Mouse (Mus musculus): ENCODE data around the gene Stxbp1. TPM values are rescaled to one million over a fixed set of nuclear protein-coding genes. Genes with fewer than 3 reads are reported as not detected.

The Stxbp1 gene
- polyA plus RNA-seq, 1 experiment from 2014 or later = 3.3 TPM

DNA sequence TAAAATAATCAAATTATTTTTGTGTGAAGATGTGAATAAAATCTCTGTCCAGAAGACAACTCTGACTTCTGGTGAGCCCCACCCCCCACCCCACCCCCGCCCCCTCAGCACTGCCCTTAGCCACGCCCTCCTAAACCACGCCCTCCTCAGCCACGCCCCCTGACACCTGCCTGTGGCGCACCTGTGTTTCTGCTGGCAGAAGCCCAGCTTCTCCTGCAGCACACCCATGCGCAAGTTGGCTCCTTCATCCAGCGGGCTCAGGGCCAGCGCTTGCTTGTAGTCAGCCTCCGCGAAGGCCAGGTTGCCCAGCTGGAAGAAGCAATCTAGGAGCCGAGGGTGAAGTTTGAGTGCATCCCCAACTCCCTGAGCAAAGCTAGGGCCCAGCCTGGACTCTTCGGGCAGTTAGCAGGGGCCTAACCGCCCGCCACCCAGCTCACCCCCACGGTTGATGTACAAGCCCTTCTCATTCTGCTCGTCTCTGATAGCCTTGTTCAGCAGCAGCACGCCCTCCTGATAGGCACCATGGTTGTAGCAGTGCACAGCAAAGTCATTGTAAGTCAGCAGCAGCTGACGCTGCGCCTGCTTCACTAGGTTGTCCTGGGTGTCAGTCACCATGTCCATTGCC is 78.3 kb downstream of the Stxbp1 start:
- Histone ChIP-seq H3K36me3 (no peaks in the 10 kb centered on the region), H3K4me1 (replicated peaks) (peaks cover 52% of the 10 kb centered on the region), H3K4me3 (replicated peaks) (no peak overlapping the region), H3K4me2 (peak overlapping the region; percentile 32), H3K9me3 (replicated peaks) (no peaks in the 10 kb centered on the region), H3K27ac (peak overlapping the region; percentile 70), H3K27me3 (no peaks in the 10 kb centered on the region), H3K9ac (no peak overlapping the region)
- 38% methylated on average over 19 of the region's 19 CpGs for WGBS (ENCODE audit: insufficient replicate concordance)
- DNase-seq = peak; percentile 52
- ATAC-seq (ENCODE audit: low read depth) = peak; percentile 85

DNA sequence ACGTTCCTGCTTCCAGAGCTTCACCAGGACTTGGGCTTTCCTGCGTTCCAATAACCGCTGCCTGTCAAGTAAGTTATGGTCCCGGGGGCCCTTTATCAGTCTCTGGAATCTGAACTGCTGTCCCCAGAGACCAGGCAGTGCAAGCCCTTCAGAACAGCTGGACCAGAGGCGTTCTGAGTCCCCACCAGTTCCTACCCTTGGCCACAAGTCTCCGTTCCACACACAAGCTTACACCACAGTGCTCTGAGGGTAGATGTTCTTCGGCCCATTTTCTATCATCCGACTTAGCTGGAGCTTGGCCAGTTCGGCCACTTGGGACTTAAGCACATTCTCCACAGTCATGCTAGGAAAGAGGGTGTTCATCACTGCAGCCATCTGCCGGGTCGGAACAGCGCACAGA is 79.8 kb downstream of the Stxbp1 start:
- H3K4me1 ChIP-seq (replicated peaks) = peaks cover 46% of the 10 kb centered on the region
- H3K4me3 ChIP-seq (replicated peaks) = no peak overlapping the region
- H3K4me2 ChIP-seq = no peak overlapping the region
- no peaks in the 10 kb centered on the region for H3K27me3 ChIP-seq
- peaks cover 5% of the 10 kb centered on the region for H3K36me3 ChIP-seq
- no peak overlapping the region for H3K9ac ChIP-seq
- WGBS (ENCODE audit: insufficient replicate concordance) = 65% methylated on average over 12 of the region's 12 CpGs
- ATAC-seq (ENCODE audit: low read depth) (no peak), DNase-seq (no peak)
- H3K9me3 ChIP-seq (replicated peaks) = no peaks in the 10 kb centered on the region
- H3K27ac ChIP-seq = no peak overlapping the region

DNA sequence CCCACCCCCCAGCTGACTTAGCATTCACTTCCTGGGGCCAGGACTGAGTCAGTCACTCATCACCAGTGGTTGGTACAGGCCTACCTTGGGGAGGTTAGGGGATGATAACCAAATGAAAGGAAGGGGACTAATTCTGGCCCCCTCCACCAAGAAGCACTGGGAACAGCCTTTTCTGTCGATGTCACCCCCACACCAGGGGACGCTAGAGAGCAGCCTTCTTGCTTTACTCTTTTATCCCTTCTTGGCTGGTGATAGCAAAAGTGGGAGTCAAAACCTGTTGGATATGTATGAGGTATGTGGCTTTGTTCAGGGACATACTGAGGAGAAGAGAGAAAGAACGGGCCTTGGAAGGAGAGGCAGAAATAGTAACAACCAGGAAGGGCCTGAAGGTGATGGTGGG is 83.7 kb downstream of the Stxbp1 start:
- H3K27me3 ChIP-seq = no peaks in the 10 kb centered on the region
- no peak overlapping the region for H3K4me3 ChIP-seq (replicated peaks)
- H3K9ac ChIP-seq = no peak overlapping the region
- H3K9me3 ChIP-seq (replicated peaks) = no peaks in the 10 kb centered on the region
- H3K36me3 ChIP-seq = peaks cover 28% of the 10 kb centered on the region
- no peak for ATAC-seq (ENCODE audit: low read depth)
- WGBS (ENCODE audit: insufficient replicate concordance) = 66% methylated on average over 3 of the region's 3 CpGs
- no peak overlapping the region for H3K4me2 ChIP-seq
- no peak overlapping the region for H3K27ac ChIP-seq
- peaks cover 25% of the 10 kb centered on the region for H3K4me1 ChIP-seq (replicated peaks)
- no peak for DNase-seq

DNA sequence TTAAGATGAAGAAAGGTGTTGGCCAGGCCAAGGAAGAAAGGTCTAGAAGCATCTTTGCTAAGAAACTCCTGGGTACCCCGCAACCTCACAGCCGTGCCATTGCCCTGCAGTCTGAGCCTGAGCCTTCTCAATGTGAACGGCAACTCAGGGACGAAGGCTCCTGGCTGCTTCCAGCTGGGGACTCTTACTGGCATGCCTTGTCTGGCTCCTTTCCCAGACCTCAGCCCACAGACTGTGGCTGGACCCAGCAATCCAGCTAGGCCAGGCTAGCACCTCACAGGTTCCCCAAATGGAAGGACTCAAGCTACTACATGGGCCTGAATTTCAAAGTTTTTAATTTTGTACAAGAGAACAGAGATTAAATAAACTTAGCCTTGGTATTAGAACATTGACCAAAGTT is 85.2 kb downstream of the Stxbp1 start:
- Histone ChIP-seq H3K9me3 (replicated peaks) (no peaks in the 10 kb centered on the region), H3K36me3 (peaks cover 28% of the 10 kb centered on the region), H3K27me3 (no peaks in the 10 kb centered on the region), H3K4me1 (replicated peaks) (peaks cover 22% of the 10 kb centered on the region), H3K9ac (no peak overlapping the region), H3K4me2 (no peak overlapping the region), H3K4me3 (replicated peaks) (no peak overlapping the region), H3K27ac (no peak overlapping the region)
- DNase-seq (no peak), ATAC-seq (ENCODE audit: low read depth) (no peak)
- WGBS (ENCODE audit: insufficient replicate concordance) = 94% methylated on average over 4 of the region's 4 CpGs

DNA sequence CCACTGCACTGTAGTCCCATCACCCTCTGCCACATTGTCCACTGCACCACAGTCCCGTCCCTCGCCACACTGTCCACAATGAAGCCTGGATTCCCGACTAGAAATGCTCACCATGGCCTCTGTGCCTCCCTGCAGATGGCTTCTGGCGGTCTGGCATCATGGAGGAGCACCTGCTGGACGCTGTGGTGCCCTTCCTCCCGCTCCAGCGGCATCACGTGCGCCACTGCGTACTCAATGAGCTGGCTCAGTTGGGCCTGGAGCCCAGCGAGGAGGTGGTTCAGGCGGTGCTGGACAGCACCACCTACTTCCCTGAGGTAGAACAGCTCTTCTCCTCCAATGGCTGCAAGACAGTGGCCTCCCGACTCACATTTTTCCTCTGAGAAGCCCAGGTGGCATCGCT is 85.7 kb downstream of the Stxbp1 start:
- H3K9me3 ChIP-seq (replicated peaks) = no peaks in the 10 kb centered on the region
- no peak overlapping the region for H3K27ac ChIP-seq
- H3K9ac ChIP-seq = no peak overlapping the region
- H3K4me3 ChIP-seq (replicated peaks) = no peak overlapping the region
- 80% methylated on average over 14 of the region's 14 CpGs for WGBS (ENCODE audit: insufficient replicate concordance)
- ATAC-seq (ENCODE audit: low read depth) (no peak), DNase-seq (no peak)
- H3K4me2 ChIP-seq = no peak overlapping the region
- H3K4me1 ChIP-seq (replicated peaks) = peaks cover 21% of the 10 kb centered on the region
- peaks cover 28% of the 10 kb centered on the region for H3K36me3 ChIP-seq
- H3K27me3 ChIP-seq = no peaks in the 10 kb centered on the region

DNA sequence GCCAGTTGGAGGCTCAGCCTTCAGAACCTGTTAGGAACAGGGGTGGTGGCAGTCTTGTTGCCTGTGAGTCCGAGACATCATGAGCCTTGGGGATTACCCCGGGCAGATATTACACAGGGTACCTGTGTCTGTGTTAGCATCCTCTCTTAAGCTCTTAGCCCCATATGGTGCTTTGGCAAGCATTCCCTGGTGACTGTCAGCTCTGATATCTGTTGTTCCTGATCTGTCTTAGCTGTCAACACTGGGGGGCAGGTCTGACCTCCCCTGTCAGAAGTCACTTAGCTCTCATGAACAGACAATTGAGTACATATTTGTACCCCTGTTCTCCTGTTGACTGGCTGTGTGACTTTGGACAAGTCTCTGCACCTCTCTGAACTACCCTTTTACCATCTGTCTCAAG is 88.0 kb downstream of the Stxbp1 start:
- Histone ChIP-seq H3K4me3 (replicated peaks) (no peak overlapping the region), H3K9me3 (replicated peaks) (no peaks in the 10 kb centered on the region), H3K27me3 (no peaks in the 10 kb centered on the region), H3K4me2 (no peak overlapping the region), H3K4me1 (replicated peaks) (peaks cover 21% of the 10 kb centered on the region), H3K9ac (no peak overlapping the region), H3K27ac (no peak overlapping the region), H3K36me3 (peaks cover 28% of the 10 kb centered on the region)
- 84% methylated on average over 2 of the region's 2 CpGs for WGBS (ENCODE audit: insufficient replicate concordance)
- no peak for ATAC-seq (ENCODE audit: low read depth)
- DNase-seq = no peak

DNA sequence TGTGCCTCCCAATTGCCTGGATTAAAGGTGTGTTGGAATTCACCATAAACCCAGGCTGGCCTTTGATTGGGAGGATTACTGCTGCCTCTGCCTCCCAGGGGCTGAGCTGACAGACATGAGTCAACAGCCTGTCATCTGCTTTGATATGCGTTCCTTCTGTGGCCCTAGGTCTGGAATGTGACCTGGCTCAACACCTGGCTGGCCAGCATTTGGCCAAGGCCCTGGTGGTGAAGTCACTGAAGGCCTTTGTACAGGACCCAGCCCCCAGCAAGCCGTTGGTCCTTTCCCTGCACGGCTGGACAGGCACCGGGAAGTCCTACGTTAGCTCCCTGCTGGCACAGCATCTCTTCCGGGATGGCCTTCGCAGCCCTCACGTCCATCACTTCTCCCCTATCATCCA is 88.5 kb downstream of the Stxbp1 start:
- ATAC-seq (ENCODE audit: low read depth) (no peak), DNase-seq (no peak)
- Histone ChIP-seq H3K4me3 (replicated peaks) (no peak overlapping the region), H3K36me3 (peaks cover 28% of the 10 kb centered on the region), H3K9me3 (replicated peaks) (no peaks in the 10 kb centered on the region), H3K9ac (no peak overlapping the region), H3K4me2 (no peak overlapping the region), H3K4me1 (replicated peaks) (peaks cover 21% of the 10 kb centered on the region), H3K27ac (no peak overlapping the region), H3K27me3 (no peaks in the 10 kb centered on the region)
- WGBS (ENCODE audit: insufficient replicate concordance) = 76% methylated on average over 8 of the region's 8 CpGs

DNA sequence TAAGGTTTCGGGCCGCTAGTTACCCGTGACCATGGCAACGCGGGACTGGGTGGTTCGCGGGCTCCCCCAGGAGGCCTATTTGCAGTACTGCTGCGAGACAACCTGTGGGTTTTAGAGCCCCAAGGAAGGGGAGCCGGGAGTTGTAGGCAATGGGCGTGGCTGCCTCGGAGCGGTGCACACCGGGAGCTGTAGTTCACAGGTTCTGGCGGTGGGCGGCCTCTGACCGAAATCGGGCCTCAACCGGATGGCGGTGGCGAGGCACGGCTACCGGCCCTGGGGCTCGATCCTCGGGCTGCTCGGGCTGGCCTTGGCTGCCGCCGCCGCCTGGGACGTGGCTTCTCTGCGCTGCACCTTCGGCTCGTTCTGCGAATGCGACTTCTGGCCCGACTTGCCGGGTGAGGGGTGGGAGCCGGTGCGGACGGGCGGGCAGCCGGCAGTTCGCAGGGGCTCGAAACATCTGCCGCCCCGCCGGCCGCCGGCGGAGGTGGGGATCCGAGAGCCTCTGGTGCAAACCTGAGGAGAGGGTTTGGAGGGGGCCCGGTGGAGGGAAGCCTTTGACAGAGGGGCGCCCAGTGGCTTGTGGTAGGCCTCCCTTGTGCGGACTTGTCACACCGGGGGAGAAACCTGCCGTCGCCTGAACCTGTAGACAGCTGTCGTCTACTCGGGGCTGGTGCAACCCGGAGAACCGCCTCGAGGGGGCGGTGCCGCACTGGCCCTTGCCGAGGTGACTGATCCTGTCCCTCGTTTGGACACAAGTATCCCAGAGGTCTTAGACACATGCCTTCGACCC is 89.8 kb downstream of the Stxbp1 start, which contains the start of gene Tor2a:
Gene Tor2a, plus strand, starts transcription at position 179 of the 790 bp plus-strand sequence.
- H3K4me2 ChIP-seq = peak within 1 kb of the TSS; percentile 90
- no peaks in the 10 kb centered on the region for H3K27me3 ChIP-seq
- under 1% methylated on average over 66 of the region's 66 CpGs for WGBS (ENCODE audit: insufficient replicate concordance)
- H3K36me3 ChIP-seq = peaks cover 27% of the 10 kb centered on the region
- H3K4me3 ChIP-seq (replicated peaks) = peak within 1 kb of the TSS; percentile 70
- peak within 1 kb of the TSS; percentile 87 for H3K9ac ChIP-seq
- DNase-seq (peak; percentile 96), ATAC-seq (ENCODE audit: low read depth) (peak; percentile 90)
- peaks cover 21% of the 10 kb centered on the region for H3K4me1 ChIP-seq (replicated peaks)
- no peaks in the 10 kb centered on the region for H3K9me3 ChIP-seq (replicated peaks)
- peak within 1 kb of the TSS; percentile 74 for H3K27ac ChIP-seq

DNA sequence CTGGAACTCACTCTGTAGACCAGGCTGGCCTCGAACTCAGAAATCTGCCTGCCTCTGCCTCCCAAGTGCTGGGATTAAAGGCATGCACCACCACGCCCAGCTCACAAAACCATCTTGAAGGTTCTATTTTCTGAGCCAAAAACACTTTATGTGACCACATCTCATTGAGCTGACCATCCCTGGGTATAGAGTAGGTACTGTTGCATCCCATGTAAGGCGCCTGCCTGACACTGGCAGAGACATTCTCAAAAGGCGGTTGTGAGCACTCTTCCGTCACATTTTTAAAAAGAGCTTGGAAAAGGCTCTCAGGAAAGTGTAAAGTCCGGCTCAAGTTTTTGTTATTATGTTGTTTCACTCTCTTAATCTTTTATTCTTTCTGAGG is 90.4 kb downstream of the Stxbp1 start:
- ATAC-seq (ENCODE audit: low read depth) (no peak), DNase-seq (no peak)
- peaks cover 21% of the 10 kb centered on the region for H3K4me1 ChIP-seq (replicated peaks)
- H3K9me3 ChIP-seq (replicated peaks) = no peaks in the 10 kb centered on the region
- H3K4me2 ChIP-seq = peak overlapping the region; percentile 90
- no peak overlapping the region for H3K9ac ChIP-seq
- peak overlapping the region; percentile 70 for H3K4me3 ChIP-seq (replicated peaks)
- 33% methylated on average over 6 of the region's 6 CpGs for WGBS (ENCODE audit: insufficient replicate concordance)
- H3K27ac ChIP-seq = no peak overlapping the region
- H3K27me3 ChIP-seq = no peaks in the 10 kb centered on the region
- H3K36me3 ChIP-seq = peaks cover 21% of the 10 kb centered on the region

DNA sequence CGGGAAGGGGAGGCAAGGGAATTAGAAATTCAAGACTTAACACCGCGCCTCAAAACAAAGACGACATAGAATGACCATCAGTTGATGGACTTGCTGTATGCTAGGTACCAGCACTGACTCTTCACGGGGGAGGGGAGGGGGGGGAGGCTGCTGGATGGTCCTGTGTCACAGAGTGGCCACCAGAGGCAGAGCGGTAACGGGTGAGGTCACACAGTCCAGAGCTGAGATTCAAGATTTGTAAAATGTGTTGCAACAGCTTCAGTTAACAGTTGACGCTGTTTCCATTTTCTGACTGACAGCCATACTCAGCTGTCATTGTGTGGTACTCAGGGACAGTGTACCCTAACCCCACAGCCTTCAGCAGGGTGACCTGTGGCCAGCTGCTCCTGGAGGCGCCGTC is 94.9 kb downstream of the Stxbp1 start:
- DNase-seq (no peak), ATAC-seq (ENCODE audit: low read depth) (no peak)
- Histone ChIP-seq H3K4me1 (replicated peaks) (peaks cover 8% of the 10 kb centered on the region; the same call in 1 of the 2 replicates), H3K9me3 (replicated peaks) (no peaks in the 10 kb centered on the region), H3K4me3 (replicated peaks) (no peak overlapping the region), H3K27ac (no peak overlapping the region), H3K9ac (no peak overlapping the region), H3K4me2 (peak overlapping the region; percentile 40), H3K36me3 (0 out of 2 replicates have a peak, but pooled peaks cover 11% of the 10 kb centered on the region), H3K27me3 (no peaks in the 10 kb centered on the region)
- WGBS (ENCODE audit: insufficient replicate concordance) = 68% methylated on average over 10 of the region's 10 CpGs

DNA sequence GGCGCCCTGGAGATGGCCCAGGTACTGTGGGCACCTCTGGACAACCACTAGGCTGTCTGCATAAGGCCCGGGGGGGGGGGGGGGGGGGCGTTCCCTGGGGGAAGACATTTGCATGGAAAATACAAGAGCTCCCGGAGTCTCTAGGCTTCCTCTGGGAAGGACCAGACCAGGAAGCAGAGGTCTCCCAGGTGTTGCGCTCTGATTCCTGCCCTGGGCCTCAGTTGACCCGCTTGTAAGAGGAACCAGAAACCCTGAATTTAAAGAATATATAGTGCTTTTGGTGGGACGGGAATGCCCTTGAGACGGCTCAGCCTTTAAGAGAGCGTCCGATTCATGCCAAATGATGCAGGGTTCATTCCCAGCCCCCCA is 95.4 kb downstream of the Stxbp1 start:
- 0 out of 2 replicates have a peak, but pooled peaks cover 11% of the 10 kb centered on the region for H3K36me3 ChIP-seq
- no peak overlapping the region for H3K9ac ChIP-seq
- H3K4me3 ChIP-seq (replicated peaks) = peak overlapping the region; percentile 23; the same call in 1 of the 2 replicates
- DNase-seq (no peak), ATAC-seq (ENCODE audit: low read depth) (no peak)
- no peaks in the 10 kb centered on the region for H3K9me3 ChIP-seq (replicated peaks)
- H3K4me1 ChIP-seq (replicated peaks) = peaks cover 5% of the 10 kb centered on the region; the same call in 1 of the 2 replicates
- H3K4me2 ChIP-seq = peak overlapping the region; percentile 40
- H3K27me3 ChIP-seq = no peaks in the 10 kb centered on the region
- no peak overlapping the region for H3K27ac ChIP-seq
- WGBS (ENCODE audit: insufficient replicate concordance) = 58% methylated on average over 9 of the region's 10 CpGs

Data from liver, embryonic 13.5 days (tissue).